Mouse (Mus musculus) brain, adult 2 months (tissue): Measurements from ENCODE around the gene Galnt17.

ENCODE experiments used
- DNase-seq: peaks from one replicate; pipeline ENCODE4 v3.0.0; 2011; ENCODE audit warnings: low read depth, low spot score

Gene Galnt17

GRCm38 (mm10) chr5:130848562-130848961 is 459.7 kb downstream of the Galnt17 start:
- no peak for DNase-seq

GRCm38 (mm10) chr5:130825797-130826196 is 482.5 kb downstream of the Galnt17 start:
- DNase-seq, result peak; percentile 63
